Mouse (Mus musculus) CH12.LX (cell line): ENCODE measurements around the gene Per1. TPM values are rescaled to one million over a fixed set of nuclear protein-coding genes. Genes with fewer than 3 reads are reported as not detected.

Experiments
- DNase-seq: peaks from one replicate; pipeline ENCODE4 v3.0.0-alpha.2; 2013; ENCODE audit errors: extremely low read depth
- H3K27ac ChIP-seq: 2 replicates; pipeline ENCODE4 v1.5.1; 2012; ENCODE audit warnings: low read depth, mild to moderate bottlenecking, control low read depth, moderate library complexity; ENCODE audit not compliant: insufficient read depth
- H3K27me3 ChIP-seq: replicated peaks from 2 replicates; pipeline ENCODE3; 2012; ENCODE audit warnings: inconsistent platforms
- H3K36me3 ChIP-seq, 2 experiments: replicated peaks in 1 of 2; 2 replicates each; pipeline versions ENCODE3 to v1.6.1; 2012; ENCODE audit warnings: inconsistent platforms in 1 of 2, low read length in 1 of 2, mild to moderate bottlenecking in 1 of 2, mixed read lengths in 1 of 2, moderate library complexity in 1 of 2; ENCODE audit not compliant: control insufficient read depth in 1 of 2, insufficient read depth in 1 of 2
- H3K4me1 ChIP-seq, 2 experiments: 2 replicates each; pipeline ENCODE4 v1.6.1; 2012; ENCODE audit warnings: inconsistent platforms in 1 of 2, moderate library complexity in 1 of 2; ENCODE audit not compliant: insufficient read depth in 2 of 2, control insufficient read depth in 1 of 2
- H3K4me2 ChIP-seq: 2 replicates; pipeline ENCODE4 v1.6.1; 2012; ENCODE audit warnings: low read depth, mild to moderate bottlenecking, control low read depth; ENCODE audit not compliant: poor library complexity, insufficient read depth, severe bottlenecking
- H3K4me3 ChIP-seq, 3 experiments: fragments of 150-350 bp in 1 of 3; sonication (generic) in 1 of 3; replicated peaks in 1 of 3; 2 replicates each; pipeline versions ENCODE3 to v1.5.1; 2011 to 2012; ENCODE audit warnings: low read depth in 2 of 3, low read length in 2 of 3, mild to moderate bottlenecking in 2 of 3, moderate library complexity in 2 of 3, control low read depth in 1 of 3, improper control_type of control experiment in 1 of 3, inconsistent platforms in 1 of 3, mixed read lengths in 1 of 3; ENCODE audit not compliant: poor library complexity in 1 of 3
- H3K79me2 ChIP-seq: replicated peaks from 2 replicates; pipeline ENCODE4 v1.6.1; 2012; ENCODE audit warnings: mild to moderate bottlenecking, moderate library complexity; ENCODE audit not compliant: control insufficient read depth, poor library complexity, insufficient read depth, severe bottlenecking; ENCODE audit errors: extremely low read depth
- H3K9ac ChIP-seq: 2 replicates; pipeline ENCODE4 v1.6.1; 2012; ENCODE audit warnings: low read depth, mild to moderate bottlenecking, control low read depth, moderate library complexity; ENCODE audit not compliant: insufficient read depth
- H3K9me3 ChIP-seq: replicated peaks from 2 replicates; pipeline ENCODE3; 2012; ENCODE audit warnings: low read length, inconsistent platforms, mixed read lengths
- BHLHE40 ChIP-seq: IDR thresholded peaks from 2 replicates; pipeline ENCODE4 v1.6.1; 2011; ENCODE audit warnings: mild to moderate bottlenecking, low read depth, low read length, improper control_type of control experiment
- CHD1 ChIP-seq: IDR thresholded peaks from 2 replicates; pipeline ENCODE4 v1.6.1; 2012; ENCODE audit warnings: low read depth, low read length, improper control_type of control experiment, inconsistent platforms
- CHD2 ChIP-seq: IDR thresholded peaks from 2 replicates; pipeline ENCODE4 v1.6.1; 2011; ENCODE audit warnings: low read length, improper control_type of control experiment
- CTCF ChIP-seq, 2 experiments: IDR thresholded peaks in 1 of 2; conservative IDR thresholded peaks in 1 of 2; 2 replicates each; pipeline ENCODE4 v1.5.1; 2011 to 2012; ENCODE audit warnings: low read depth in 2 of 2, low read length in 2 of 2, improper control_type of control experiment in 1 of 2, inconsistent platforms in 1 of 2, mild to moderate bottlenecking in 1 of 2, moderate library complexity in 1 of 2
- E2F4 ChIP-seq: IDR thresholded peaks from 2 replicates; pipeline ENCODE4 v1.6.1; 2011; ENCODE audit warnings: low read depth, low read length, improper control_type of control experiment; ENCODE audit not compliant: insufficient replicate concordance
- ELF1 ChIP-seq: IDR thresholded peaks from 2 replicates; pipeline ENCODE4 v1.6.1; 2014; ENCODE audit warnings: low read depth, mild to moderate bottlenecking, inconsistent platforms, low read length, improper control_type of control experiment
- EP300 ChIP-seq: IDR thresholded peaks from 2 replicates; pipeline ENCODE4 v1.6.1; 2011; ENCODE audit warnings: low read length, improper control_type of control experiment
- ETS1 ChIP-seq: conservative IDR thresholded peaks from 2 replicates; pipeline ENCODE4 v1.6.1; 2012; ENCODE audit warnings: low read depth, mild to moderate bottlenecking, inconsistent platforms, low read length, improper control_type of control experiment, moderate library complexity
- GABPA ChIP-seq: IDR thresholded peaks from 2 replicates; pipeline ENCODE4 v1.6.1; 2012; ENCODE audit warnings: low read depth, low read length, improper control_type of control experiment, inconsistent platforms; ENCODE audit not compliant: insufficient replicate concordance
- HCFC1 ChIP-seq: IDR thresholded peaks from 2 replicates; pipeline ENCODE4 v1.6.1; 2012; ENCODE audit warnings: low read depth, mild to moderate bottlenecking, inconsistent platforms, low read length, improper control_type of control experiment
- IRF4 ChIP-seq: IDR thresholded peaks from 2 replicates; pipeline ENCODE4 v1.6.1; 2014; ENCODE audit warnings: low read depth, mild to moderate bottlenecking, inconsistent platforms, low read length, improper control_type of control experiment
- JUN ChIP-seq: IDR thresholded peaks from 2 replicates; pipeline ENCODE4 v1.6.1; 2011; ENCODE audit warnings: low read depth, mild to moderate bottlenecking, low read length, improper control_type of control experiment, moderate library complexity; ENCODE audit not compliant: insufficient read depth
- JUND ChIP-seq: conservative IDR thresholded peaks from 2 replicates; pipeline ENCODE4 v1.6.1; 2011; ENCODE audit warnings: low read depth, low read length, improper control_type of control experiment
- KAT2A ChIP-seq: IDR thresholded peaks from 2 replicates; pipeline ENCODE4 v1.6.1; 2012; ENCODE audit warnings: low read length, improper control_type of control experiment, inconsistent platforms; ENCODE audit not compliant: insufficient replicate concordance
- MAFK ChIP-seq: IDR thresholded peaks from 2 replicates; pipeline ENCODE4 v1.6.1; 2011; ENCODE audit warnings: low read length, improper control_type of control experiment; ENCODE audit not compliant: insufficient replicate concordance
- MAX ChIP-seq: IDR thresholded peaks from 2 replicates; pipeline ENCODE4 v1.6.1; 2011; ENCODE audit warnings: low read length, improper control_type of control experiment
- MAZ ChIP-seq: IDR thresholded peaks from 2 replicates; pipeline ENCODE4 v1.6.1; 2012; ENCODE audit warnings: low read depth, mild to moderate bottlenecking, inconsistent platforms, low read length, improper control_type of control experiment, moderate library complexity
- MEF2A ChIP-seq: IDR thresholded peaks from 2 replicates; pipeline ENCODE4 v1.6.1; 2014; ENCODE audit warnings: low read depth, mild to moderate bottlenecking, inconsistent platforms, low read length, improper control_type of control experiment, borderline replicate concordance
- MXI1 ChIP-seq: IDR thresholded peaks from 2 replicates; pipeline ENCODE4 v1.6.1; 2011; ENCODE audit warnings: mild to moderate bottlenecking, low read depth, low read length, improper control_type of control experiment
- MYC ChIP-seq: IDR thresholded peaks from 2 replicates; pipeline ENCODE4 v1.6.1; 2011; ENCODE audit warnings: low read depth, mild to moderate bottlenecking, improper control_type of control experiment, low read length
- NELFE ChIP-seq: IDR thresholded peaks from 2 replicates; pipeline ENCODE4 v1.6.1; 2011; ENCODE audit warnings: low read depth, low read length, improper control_type of control experiment
- NRF1 ChIP-seq: IDR thresholded peaks from 2 replicates; pipeline ENCODE4 v1.6.1; 2014; ENCODE audit warnings: low read depth, mild to moderate bottlenecking, inconsistent platforms, low read length, improper control_type of control experiment, moderate library complexity
- PAX5 ChIP-seq: IDR thresholded peaks from 2 replicates; pipeline ENCODE4 v1.6.1; 2012; ENCODE audit warnings: low read length, inconsistent platforms, mixed read lengths
- POLR2A ChIP-seq: IDR thresholded peaks from 2 replicates; pipeline ENCODE4 v1.6.1; 2011; ENCODE audit warnings: low read depth, mild to moderate bottlenecking, improper control_type of control experiment, low read length
- POLR2AphosphoS2 ChIP-seq: IDR thresholded peaks from 2 replicates; pipeline ENCODE4 v1.6.1; 2011; ENCODE audit warnings: low read depth, low read length, improper control_type of control experiment
- RAD21 ChIP-seq: IDR thresholded peaks from 2 replicates; pipeline ENCODE4 v1.6.1; 2011; ENCODE audit warnings: low read depth, mild to moderate bottlenecking, low read length, improper control_type of control experiment, moderate library complexity
- RCOR1 ChIP-seq: conservative IDR thresholded peaks from 2 replicates; pipeline ENCODE4 v1.6.1; 2012; ENCODE audit warnings: low read depth, mild to moderate bottlenecking, inconsistent platforms, low read length, improper control_type of control experiment
- SIN3A ChIP-seq: IDR thresholded peaks from 2 replicates; pipeline ENCODE4 v1.6.1; 2012; ENCODE audit warnings: low read length, improper control_type of control experiment, inconsistent platforms
- SMC3 ChIP-seq: IDR thresholded peaks from 2 replicates; pipeline ENCODE4 v1.6.1; 2011; ENCODE audit warnings: low read depth, low read length, improper control_type of control experiment
- TBP ChIP-seq: conservative IDR thresholded peaks from 2 replicates; pipeline ENCODE4 v1.6.1; 2011; ENCODE audit warnings: low read depth, low read length, improper control_type of control experiment
- TCF12 ChIP-seq: IDR thresholded peaks from 2 replicates; pipeline ENCODE4 v1.6.1; 2014; ENCODE audit warnings: low read depth, mild to moderate bottlenecking, inconsistent platforms, low read length, improper control_type of control experiment
- UBTF ChIP-seq: IDR thresholded peaks from 2 replicates; pipeline ENCODE4 v1.6.1; 2012; ENCODE audit warnings: low read depth, mild to moderate bottlenecking, inconsistent platforms, low read length, improper control_type of control experiment, moderate library complexity
- USF1 ChIP-seq: IDR thresholded peaks from 2 replicates; pipeline ENCODE4 v1.6.1; 2014; ENCODE audit warnings: low read depth, mild to moderate bottlenecking, inconsistent platforms, low read length, improper control_type of control experiment
- USF2 ChIP-seq: conservative IDR thresholded peaks from 2 replicates; pipeline ENCODE4 v1.6.1; 2011; ENCODE audit warnings: low read depth, low read length, improper control_type of control experiment
- ZC3H11A ChIP-seq: IDR thresholded peaks from 2 replicates; pipeline ENCODE4 v1.6.1; 2012; ENCODE audit warnings: low read depth, mild to moderate bottlenecking, inconsistent platforms, low read length, improper control_type of control experiment
- ZKSCAN1 ChIP-seq: IDR thresholded peaks from 2 replicates; pipeline ENCODE4 v1.6.1; 2012; ENCODE audit warnings: low read depth, inconsistent platforms, low read length, improper control_type of control experiment, borderline replicate concordance
- ZMIZ1 ChIP-seq: IDR thresholded peaks from 2 replicates; pipeline ENCODE4 v1.6.1; 2012; ENCODE audit warnings: low read depth, mild to moderate bottlenecking, inconsistent platforms, low read length, improper control_type of control experiment
- ZNF384 ChIP-seq: IDR thresholded peaks from 2 replicates; pipeline ENCODE4 v1.6.1; 2012; ENCODE audit warnings: low read depth, low read length, improper control_type of control experiment, inconsistent platforms
- dilution Hi-C: fragments of 300-500 bp; cut with MboI; formaldehyde crosslinking; loops from 2 replicates; pipeline ENCODE4 v1.14.3; 2020; ENCODE audit warnings: low sequenced_read_pairs; ENCODE audit not compliant: extremely low pct_unique_long_range_greater_than_20kb, extremely low pct_ligation_motif_present
- in situ Hi-C: fragments of 300-500 bp; cut with MboI; formaldehyde crosslinking; loops from 3 replicates; pipeline ENCODE4 v1.14.3; 2019; ENCODE audit warnings: low sequenced_read_pairs, low pct_ligation_motif_present, low pct_unique_long_range_greater_than_20kb, mixed read lengths
- polyA plus RNA-seq: library from polyadenylated mRNA; unstranded; fragments of >175 nt; gene quantifications from 2 replicates; pipeline ENCODE4 v1.2.1, GENCODE M21; 2012; ENCODE audit warnings: low read depth; ENCODE audit not compliant: insufficient read length
- total RNA-seq, 2 experiments: library from RNA; depleted of rRNA; stranded (reverse); fragments of 300-350 nt in 1 of 2; fragments of >200 nt in 1 of 2; gene quantifications; 2 replicates each; pipeline ENCODE4 v1.2.3; 2012 to 2014

The Per1 gene
- total and polyA plus RNA-seq, 3 experiments = 2.8 to 38.3 (median 11.8) TPM

DNA sequence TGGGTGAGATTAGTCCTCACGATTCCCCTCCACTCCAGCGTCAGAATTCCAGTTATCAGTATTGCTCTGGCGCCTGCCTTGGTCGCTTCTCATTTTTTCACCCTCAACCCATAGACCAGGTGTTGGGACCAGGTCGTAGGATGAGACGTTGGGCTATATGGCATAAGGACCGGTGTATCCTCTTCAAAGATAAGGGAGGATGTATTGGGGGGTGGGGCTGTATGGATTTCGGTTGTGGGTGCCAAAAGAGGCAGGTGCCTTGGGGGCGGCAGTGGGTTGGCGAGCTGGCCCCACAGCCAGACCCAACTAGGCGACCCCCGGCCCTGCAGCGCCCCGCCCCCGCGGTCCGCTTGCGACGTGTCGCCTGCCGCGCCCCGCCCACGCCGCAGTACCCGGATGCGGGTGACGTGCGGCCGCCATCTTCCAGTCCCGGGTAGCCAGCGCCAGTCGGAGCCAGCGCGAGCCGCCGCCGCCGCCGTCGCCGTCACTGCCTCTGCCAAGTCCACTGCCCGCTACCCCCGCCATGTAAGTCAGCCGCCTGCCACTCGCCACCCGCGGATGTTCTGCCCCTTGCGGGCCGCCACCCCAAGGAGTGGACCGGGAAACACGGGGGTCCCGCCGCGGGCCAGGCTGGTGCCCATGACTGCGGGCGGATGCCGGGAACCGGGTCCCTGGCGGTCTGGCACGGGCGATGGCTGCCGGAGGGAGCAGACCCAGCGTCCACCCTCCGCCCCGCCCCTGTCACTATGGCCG is 6.7 kb upstream of the Per1 start, which contains the start of gene Vamp2:
Vamp2 (plus strand) TSS at position 388 of the 753 bp plus-strand sequence.
- H3K9ac ChIP-seq = peak within 1 kb of the TSS; percentile 96
- peak; percentile 83 for DNase-seq
- H3K4me2 ChIP-seq = peak within 1 kb of the TSS; percentile 74
- no peak for TF ChIP-seq PAX5
- peak; percentile 87 for TF ChIP-seq NELFE
- TF ChIP-seq ELF1 = peak; percentile 81
- peak; percentile 70 for TF ChIP-seq TCF12
- no peak for TF ChIP-seq RCOR1
- peak; percentile 71; the same call in 1 of the 2 replicates for TF ChIP-seq MXI1
- TF ChIP-seq EP300 = no peak
- TF ChIP-seq NRF1 = peak; percentile 38; the same call in 1 of the 2 replicates
- TF ChIP-seq JUND = no peak
- TF ChIP-seq MYC = no peak
- TF ChIP-seq TBP = no peak
- no peak for TF ChIP-seq MAX
- 0 out of 2 replicates have a peak, but pooled peaks have one; percentile 17 for TF ChIP-seq CHD2
- TF ChIP-seq KAT2A = no peak
- TF ChIP-seq JUN = no peak
- no peak for TF ChIP-seq GABPA
- TF ChIP-seq POLR2AphosphoS2 = peak; percentile 82; the same call in 1 of the 2 replicates
- no peak for TF ChIP-seq E2F4
- 0 out of 2 replicates have a peak, but pooled peaks have one; percentile 20 for TF ChIP-seq BHLHE40
- TF ChIP-seq ZKSCAN1 = no peak
- no peak for TF ChIP-seq SMC3
- peak; percentile 85 for TF ChIP-seq POLR2A
- TF ChIP-seq RAD21 = no peak
- peak; percentile 62; the same call in 1 of the 2 replicates for TF ChIP-seq SIN3A
- 0 out of 2 replicates have a peak, but pooled peaks have one; percentile 15 for TF ChIP-seq MEF2A
- TF ChIP-seq USF1 = no peak
- TF ChIP-seq CTCF (conservative IDR thresholded peaks at IDR 0.05 in 1 of 2, IDR thresholded peaks at IDR 0.05 in 1 of 2; ENCODE audit: low read depth in 2 of 2, low read length in 2 of 2) = no peak
- no peak for TF ChIP-seq ZNF384
- no peak for TF ChIP-seq MAFK
- 0 out of 2 replicates have a peak, but pooled peaks have one; percentile 57 for TF ChIP-seq ZMIZ1
- TF ChIP-seq ETS1 = peak; percentile 21; the same call in 1 of the 2 replicates
- TF ChIP-seq UBTF = 0 out of 2 replicates have a peak, but pooled peaks have one; percentile 86
- no peak for TF ChIP-seq ZC3H11A
- peak; percentile 60 for TF ChIP-seq MAZ
- TF ChIP-seq IRF4 = no peak
- no peak for TF ChIP-seq USF2
- TF ChIP-seq HCFC1 = peak; percentile 27; the same call in 1 of the 2 replicates
- TF ChIP-seq CHD1 = peak; percentile 53; the same call in 1 of the 2 replicates
- H3K9me3 ChIP-seq = peaks cover 4% of the 10 kb centered on the region
- in situ Hi-C loops = loop anchor here (25.0 kb wide), 1 partner anchor 924 kb away; the partner anchor contains the start of genes Acadvl, Dlg4 and Dvl2
- dilution Hi-C loops = no loop called here
- H3K27ac ChIP-seq = peak within 1 kb of the TSS; percentile 57
- H3K4me1 ChIP-seq = peaks cover 23 to 48% of the 10 kb centered on the region in 2 experiments
- peaks cover 23 to 37% of the 10 kb centered on the region in 2 experiments for H3K36me3 ChIP-seq
- peaks cover 29% of the 10 kb centered on the region for H3K79me2 ChIP-seq
- H3K4me3 ChIP-seq = peak within 1 kb of the TSS; percentile 89 to 99 (median 89)
- peaks cover 22% of the 10 kb centered on the region for H3K27me3 ChIP-seq
